Mouse (Mus musculus): ENCODE data around the gene Brdt. TPM values are rescaled to one million over a fixed set of nuclear protein-coding genes. Genes with fewer than 3 reads are reported as not detected.

The Brdt gene
- total RNA-seq (2014; rRNA removed; ENCODE audit: low replicate concordance) = 1.1 TPM in 1 of 2 replicates, not detected in the other
- 0.58 and 0.70 TPM in 2 replicates for polyA plus RNA-seq (2015; fragmentation: Nextera tagmentation; extraction: Ambion mirVana)

GRCm38 (mm10) chr5:107330916-107331421, at the start of gene Brdt:
TSS of gene Brdt (plus strand) at chr5:107331159.
- Histone ChIP-seq H3K4me2 (ENCODE audit: low read depth, low read length) (no peak within 1 kb of the TSS), H3K4me3 (ENCODE audit: low read depth, low read length) (no peak within 1 kb of the TSS), H3K27me3 (ENCODE audit: control insufficient read depth, insufficient read depth, low read length) (no peaks in the 10 kb centered on the region), H3K27ac (ENCODE audit: low read depth) (no peak within 1 kb of the TSS), H3K4me1 (ENCODE audit: control insufficient read depth, insufficient read depth) (no peaks in the 10 kb centered on the region), H3K36me3 (replicated peaks; ENCODE audit: control insufficient read depth, insufficient read depth, low read length) (no peaks in the 10 kb centered on the region), H3K9ac (replicated peaks; ENCODE audit: low read depth, low read length) (no peak within 1 kb of the TSS), H3K9me3 (replicated peaks; ENCODE audit: control insufficient read depth, low read length) (no peaks in the 10 kb centered on the region)
- DNase-seq (ENCODE audit: low spot score) (no peak), ATAC-seq (ENCODE audit: insufficient read depth, low read depth) (no peak)
- TF ChIP-seq CTCF (IDR thresholded peaks at IDR 0.05; ENCODE audit: low read depth) (no peak), EP300 (IDR thresholded peaks at IDR 0.05; ENCODE audit: low read depth) (no peak)
- WGBS = 87% methylated on average over 29 of the region's 30 CpGs

GRCm38 (mm10) chr5:107282561-107283307, 48.2 kb upstream of the Brdt start:
- Histone ChIP-seq H3K9me3 (replicated peaks; ENCODE audit: control insufficient read depth, low read length) (peaks cover 7% of the 10 kb centered on the region; the same call in 1 of the 2 replicates), H3K27me3 (ENCODE audit: control insufficient read depth, insufficient read depth, low read length) (no peaks in the 10 kb centered on the region), H3K27ac (ENCODE audit: low read depth) (no peak overlapping the region), H3K4me3 (ENCODE audit: low read depth, low read length) (no peak overlapping the region), H3K4me2 (ENCODE audit: low read depth, low read length) (no peak overlapping the region), H3K9ac (replicated peaks; ENCODE audit: low read depth, low read length) (no peak overlapping the region), H3K4me1 (ENCODE audit: control insufficient read depth, insufficient read depth) (peaks cover 28% of the 10 kb centered on the region), H3K36me3 (replicated peaks; ENCODE audit: control insufficient read depth, insufficient read depth, low read length) (0 out of 2 replicates have a peak, but pooled peaks cover 5% of the 10 kb centered on the region)
- ATAC-seq (ENCODE audit: insufficient read depth, low read depth) (no peak), DNase-seq (ENCODE audit: low spot score) (no peak)
- WGBS = 60% methylated on average over 9 of the region's 9 CpGs
- TF ChIP-seq CTCF (IDR thresholded peaks at IDR 0.05; ENCODE audit: low read depth) (no peak), EP300 (IDR thresholded peaks at IDR 0.05; ENCODE audit: low read depth) (no peak)

- 60% methylated on average over 10 of the region's 10 CpGs for WGBS
- H3K9ac ChIP-seq (replicated peaks; ENCODE audit: low read depth, low read length) = no peak overlapping the region
- no peak overlapping the region for H3K4me3 ChIP-seq (ENCODE audit: low read depth, low read length)
- peaks cover 32% of the 10 kb centered on the region for H3K4me1 ChIP-seq (ENCODE audit: control insufficient read depth, insufficient read depth)
- no peak for TF ChIP-seq CTCF (IDR thresholded peaks at IDR 0.05; ENCODE audit: low read depth)
- no peak for TF ChIP-seq EP300 (IDR thresholded peaks at IDR 0.05; ENCODE audit: low read depth)
- 0 out of 2 replicates have a peak overlapping the region, but pooled peaks have one; percentile 6 for H3K27ac ChIP-seq (ENCODE audit: low read depth)
- H3K4me2 ChIP-seq (ENCODE audit: low read depth, low read length) = no peak overlapping the region
- peaks cover 7% of the 10 kb centered on the region; the same call in 1 of the 2 replicates for H3K9me3 ChIP-seq (replicated peaks; ENCODE audit: control insufficient read depth, low read length)
- H3K36me3 ChIP-seq (replicated peaks; ENCODE audit: control insufficient read depth, insufficient read depth, low read length) = 0 out of 2 replicates have a peak, but pooled peaks cover 5% of the 10 kb centered on the region
- DNase-seq (ENCODE audit: low spot score) (no peak), ATAC-seq (ENCODE audit: insufficient read depth, low read depth) (no peak)
- H3K27me3 ChIP-seq (ENCODE audit: control insufficient read depth, insufficient read depth, low read length) = no peaks in the 10 kb centered on the region
Observed at GRCm38 (mm10) chr5:107283935-107284524, 46.9 kb upstream of the Brdt start.

GRCm38 (mm10) chr5:107285563-107285962, 45.4 kb upstream of the Brdt start:
- no peaks in the 10 kb centered on the region for H3K27me3 ChIP-seq (ENCODE audit: control insufficient read depth, insufficient read depth, low read length)
- WGBS = 68% methylated on average over 6 of the region's 6 CpGs
- H3K9me3 ChIP-seq (replicated peaks; ENCODE audit: control insufficient read depth, low read length) = peaks cover 3% of the 10 kb centered on the region; the same call in 1 of the 2 replicates
- no peak for DNase-seq (ENCODE audit: low spot score)
- H3K4me3 ChIP-seq (ENCODE audit: low read depth, low read length) = no peak overlapping the region
- H3K4me2 ChIP-seq (ENCODE audit: low read depth, low read length) = no peak overlapping the region
- no peak for TF ChIP-seq CTCF (IDR thresholded peaks at IDR 0.05; ENCODE audit: low read depth)
- no peak overlapping the region for H3K9ac ChIP-seq (replicated peaks; ENCODE audit: low read depth, low read length)
- H3K36me3 ChIP-seq (replicated peaks; ENCODE audit: control insufficient read depth, insufficient read depth, low read length) = 0 out of 2 replicates have a peak, but pooled peaks cover 3% of the 10 kb centered on the region
- no peak for ATAC-seq (ENCODE audit: insufficient read depth, low read depth)
- no peak overlapping the region for H3K27ac ChIP-seq (ENCODE audit: low read depth)
- H3K4me1 ChIP-seq (ENCODE audit: control insufficient read depth, insufficient read depth) = peaks cover 32% of the 10 kb centered on the region

GRCm38 (mm10) chr5:107287254-107287907, 43.6 kb upstream of the Brdt start:
- H3K4me3 ChIP-seq (ENCODE audit: low read depth, low read length) = peak overlapping the region; percentile 87; the same call in 1 of the 2 replicates
- H3K9ac ChIP-seq (replicated peaks; ENCODE audit: low read depth, low read length) = no peak overlapping the region
- peak overlapping the region; percentile 91; the same call in 1 of the 2 replicates for H3K27ac ChIP-seq (ENCODE audit: low read depth)
- peak overlapping the region; percentile 73 for H3K4me2 ChIP-seq (ENCODE audit: low read depth, low read length)
- 22% methylated on average over 6 of the region's 6 CpGs for WGBS
- ATAC-seq (ENCODE audit: insufficient read depth, low read depth) (no peak), DNase-seq (ENCODE audit: low spot score) (peak; percentile 80)
- no peak for TF ChIP-seq EP300 (IDR thresholded peaks at IDR 0.05; ENCODE audit: low read depth)
- peak; percentile 75 for TF ChIP-seq CTCF (IDR thresholded peaks at IDR 0.05; ENCODE audit: low read depth)
- no peaks in the 10 kb centered on the region for H3K36me3 ChIP-seq (replicated peaks; ENCODE audit: control insufficient read depth, insufficient read depth, low read length)
- H3K4me1 ChIP-seq (ENCODE audit: control insufficient read depth, insufficient read depth) = peaks cover 28% of the 10 kb centered on the region
- H3K27me3 ChIP-seq (ENCODE audit: control insufficient read depth, insufficient read depth, low read length) = no peaks in the 10 kb centered on the region
- no peaks in the 10 kb centered on the region for H3K9me3 ChIP-seq (replicated peaks; ENCODE audit: control insufficient read depth, low read length)

Data from heart, postnatal 0 days (tissue).